Mouse (Mus musculus) heart, embryonic 11.5 days (tissue): ENCODE measurements around the gene Mansc1. TPM values are rescaled to one million over a fixed set of nuclear protein-coding genes. Genes with fewer than 3 reads are reported as not detected.

ENCODE experiments used
- ATAC-seq: fragments of 200-750 bp; cut with Nextera tagmentation; replicated peaks from 2 replicates; pipeline ENCODE4 v1.8.0; 2017; ENCODE audit warnings: moderate library complexity; ENCODE audit not compliant: insufficient number of reproducible peaks, low FRiP score, low TSS enrichment
- H3K27ac ChIP-seq: fragments of 300-500 bp; sonication (generic); 2 replicates; pipeline ENCODE4 v1.5.1; 2014; ENCODE audit warnings: mild to moderate bottlenecking, low read depth, low read length
- H3K27me3 ChIP-seq: fragments of 300-500 bp; sonication (generic); 2 replicates; pipeline ENCODE4 v1.6.1; 2014; ENCODE audit warnings: mild to moderate bottlenecking, low read length, mixed read lengths; ENCODE audit not compliant: control insufficient read depth, insufficient read depth
- H3K36me3 ChIP-seq: fragments of 300-500 bp; sonication (generic); 2 replicates; pipeline ENCODE4 v1.6.1; 2014; ENCODE audit warnings: mild to moderate bottlenecking, low read length, moderate library complexity, mixed read lengths; ENCODE audit not compliant: control insufficient read depth, insufficient read depth
- H3K4me1 ChIP-seq: fragments of 300-500 bp; sonication (generic); 2 replicates; pipeline ENCODE4 v1.6.1; 2014; ENCODE audit warnings: low read length; ENCODE audit not compliant: control insufficient read depth, insufficient read depth
- H3K4me2 ChIP-seq: fragments of 300-500 bp; sonication (generic); 2 replicates; pipeline ENCODE4 v1.6.1; 2014; ENCODE audit warnings: mild to moderate bottlenecking, moderate library complexity
- H3K4me3 ChIP-seq: fragments of 300-500 bp; sonication (generic); 2 replicates; pipeline ENCODE4 v1.5.1; 2014; ENCODE audit warnings: low read depth, low read length
- H3K9ac ChIP-seq: fragments of 300-500 bp; sonication (generic); 2 replicates; pipeline ENCODE4 v1.6.1; 2014; ENCODE audit warnings: mild to moderate bottlenecking, low read depth, low read length, moderate library complexity
- H3K9me3 ChIP-seq: fragments of 300-500 bp; sonication (generic); replicated peaks from 2 replicates; pipeline ENCODE4 v1.6.1; 2016; ENCODE audit warnings: low read length; ENCODE audit not compliant: control insufficient read depth
- WGBS: fragments of 180-500 bp; shearing (Covaris S2); extraction: QIAGEN DNeasy Blood & Tissue Kit; methylation state at CpG from one replicate; pipeline ENCODE4 v1.1.7; 2014; ENCODE audit not compliant: insufficient replicate concordance; 5-methylcytosine and 5-hydroxymethylcytosine counted together
- polyA plus RNA-seq: library from polyadenylated mRNA; unstranded; fragments of >200 nt; fragmentation: Nextera tagmentation; extraction: Ambion mirVana; gene quantifications from 2 replicates; pipeline ENCODE4 v1.2.1, GENCODE M21; 2014

Mansc1 gene
- polyA plus RNA-seq, 1 experiment from 2014 or later = 7.2 TPM

DNA sequence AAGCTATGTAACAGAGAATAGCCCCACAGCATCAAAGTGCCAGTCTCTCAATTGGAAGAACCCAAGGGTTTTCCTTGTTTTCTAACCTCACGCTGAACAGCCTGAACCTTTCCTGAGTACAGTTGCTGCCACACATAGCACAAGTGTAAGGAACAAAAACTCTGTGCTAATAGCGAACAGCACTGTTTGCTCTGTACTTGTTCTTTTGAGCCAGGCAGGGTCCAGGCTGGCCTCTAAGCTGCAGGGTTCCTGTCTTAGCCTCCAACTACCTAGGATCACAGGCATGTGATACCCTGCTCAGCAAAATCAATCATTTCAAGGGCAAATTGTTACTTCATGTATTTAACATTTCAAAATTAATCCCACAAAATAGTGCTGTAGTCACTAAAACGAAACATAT is 72.7 kb downstream of the Mansc1 start:
- H3K27me3 ChIP-seq = no peaks in the 10 kb centered on the region
- 78% methylated on average over 3 of the region's 3 CpGs for WGBS
- H3K4me1 ChIP-seq = peaks cover 19% of the 10 kb centered on the region
- H3K9ac ChIP-seq = no peak overlapping the region
- ATAC-seq = no peak
- H3K27ac ChIP-seq = no peak overlapping the region
- no peaks in the 10 kb centered on the region for H3K36me3 ChIP-seq
- no peak overlapping the region for H3K4me3 ChIP-seq
- no peak overlapping the region for H3K4me2 ChIP-seq
- H3K9me3 ChIP-seq = no peaks in the 10 kb centered on the region

Other genes starting within 250 kb of the Mansc1 start
- gene Bcl2l14, start 236.2 kb downstream of the Mansc1 start, polyA plus RNA-seq = 0.11 and 0.45 TPM in 2 replicates
- 20.6 and 20.8 TPM in 2 replicates for gene Lrp6, start 65.5 kb downstream of the Mansc1 start, polyA plus RNA-seq
- 15.1 and 16.0 TPM in 2 replicates for gene Borcs5, start 7.0 kb upstream of the Mansc1 start, polyA plus RNA-seq
- gene Dusp16, start 160.1 kb upstream of the Mansc1 start, polyA plus RNA-seq = 19.7 and 20.6 TPM in 2 replicates
- 1.3 and 1.5 TPM in 2 replicates for gene Crebl2, start 197.7 kb upstream of the Mansc1 start, polyA plus RNA-seq